ENCODE assay signal across 8 mouse cellular contexts in genomic region chr2:174299091-174299770, GRCm38 (mm10). TPM values are rescaled to one million over a fixed set of nuclear protein-coding genes. Genes with fewer than 3 reads are reported as not detected.
DNase-seq lines count a peak whose midpoint lies in the region; ATAC-seq lines count a peak whose summit lies in the region.

No protein-coding gene starts in this region.

- H3K27me3 ChIP-seq in heart, embryonic 12.5 days (replicated peaks), result peaks cover 13% of the 10 kb centered on the region
- peaks cover 45% of the 10 kb centered on the region for H3K27me3 ChIP-seq in hindbrain, embryonic 12.5 days
- H3K27me3 ChIP-seq in midbrain, embryonic 10.5 days (ENCODE audit: low read depth, poor library complexity, severe bottlenecking), result peaks cover 48% of the 10 kb centered on the region

- H3K4me1 ChIP-seq in heart, embryonic 12.5 days (replicated peaks), result peaks cover 7% of the 10 kb centered on the region
- H3K4me1 ChIP-seq in hindbrain, embryonic 12.5 days, result peaks cover 32% of the 10 kb centered on the region
- peaks cover 44% of the 10 kb centered on the region for H3K4me1 ChIP-seq in midbrain, embryonic 10.5 days

- H3K9ac ChIP-seq in heart, embryonic 12.5 days, result no peak overlapping the region; the same call in 1 of the 2 replicates
- H3K9ac ChIP-seq in hindbrain, embryonic 12.5 days, result no peak overlapping the region

- no peak for DNase-seq in heart, adult 8-10 months (ENCODE audit: low spot score)
- DNase-seq in R1 (ENCODE audit: low read depth, low spot score), result peak; percentile 31
- peak; percentile 49 for DNase-seq in midbrain, embryonic 10.5 days (ENCODE audit: low spot score)
- DNase-seq in cerebellum, postnatal 10 days, result no peak
- DNase-seq in cerebellum, adult 11-12 months, result no peak
- DNase-seq in urinary bladder, postnatal 14 days (ENCODE audit: low spot score), result no peak

- H3K4me3 ChIP-seq in heart, embryonic 12.5 days, result peak overlapping the region; percentile 42
- H3K4me3 ChIP-seq in hindbrain, embryonic 12.5 days, result peak overlapping the region; percentile 25
- peak overlapping the region; percentile 57 for H3K4me3 ChIP-seq in midbrain, embryonic 10.5 days

- H3K9me3 ChIP-seq in heart, embryonic 12.5 days (replicated peaks), result peaks cover 65% of the 10 kb centered on the region
- peaks cover 68% of the 10 kb centered on the region for H3K9me3 ChIP-seq in hindbrain, embryonic 12.5 days (replicated peaks)
- H3K9me3 ChIP-seq in midbrain, embryonic 10.5 days (replicated peaks), result peaks cover 68% of the 10 kb centered on the region

- no peak for ATAC-seq in heart, embryonic 12.5 days (ENCODE audit: insufficient number of reproducible peaks, low FRiP score)
- ATAC-seq in hindbrain, embryonic 12.5 days (ENCODE audit: low FRiP score), result no peak

- WGBS in heart, embryonic 12.5 days, result 51% methylated on average over 48 of the region's 48 CpGs
- 53% methylated on average over 47 of the region's 48 CpGs for WGBS in hindbrain, embryonic 12.5 days
- WGBS in midbrain, embryonic 10.5 days, result 47% methylated on average over 48 of the region's 48 CpGs

- no peaks in the 10 kb centered on the region for H3K36me3 ChIP-seq in heart, embryonic 12.5 days
- H3K36me3 ChIP-seq in hindbrain, embryonic 12.5 days, result peaks cover 7% of the 10 kb centered on the region; the same call in 1 of the 2 replicates
- peaks cover 50% of the 10 kb centered on the region for H3K36me3 ChIP-seq in midbrain, embryonic 10.5 days

- no peak overlapping the region for H3K27ac ChIP-seq in heart, embryonic 12.5 days (ENCODE audit: poor library complexity, severe bottlenecking)
- no peak overlapping the region for H3K27ac ChIP-seq in hindbrain, embryonic 12.5 days
- H3K27ac ChIP-seq in midbrain, embryonic 10.5 days (replicated peaks), result no peak overlapping the region

- peak overlapping the region; percentile 76 for H3K4me2 ChIP-seq in heart, embryonic 12.5 days
- H3K4me2 ChIP-seq in hindbrain, embryonic 12.5 days (replicated peaks), result peak overlapping the region; percentile 51

RNA-seq across cellular contexts. Expression of gene Gnas, which starts 15.1 kb away (rescaled TPM):
- 1,446 and 1,448 TPM in 2 replicates for polyA plus RNA-seq in heart, embryonic 12.5 days (2016; fragmentation: Nextera tagmentation; extraction: Ambion mirVana)
- total RNA-seq in heart, adult 8-10 months (2022), result 1,000 to 10,000 TPM; 1,172 to 1,307 (median 1,221) TPM
- polyA plus RNA-seq in hindbrain, embryonic 12.5 days (2016; fragmentation: Nextera tagmentation; extraction: Ambion mirVana), result 1,701 and 1,752 TPM in 2 replicates
- 1,043 and 1,067 TPM in 2 replicates for polyA plus RNA-seq in midbrain, embryonic 10.5 days (2016; fragmentation: Nextera tagmentation; extraction: Ambion mirVana)

RNA-seq across cellular contexts. Expression of gene Gm20721, which starts 47.3 kb away (rescaled TPM):
- polyA plus RNA-seq in heart, embryonic 12.5 days (2016; fragmentation: Nextera tagmentation; extraction: Ambion mirVana), result 8.9 and 9.8 TPM in 2 replicates
- total RNA-seq in heart, adult 8-10 months (2022), result 1 to 10 TPM; 1.3 to 1.7 (median 1.5) TPM
- 13.7 and 14.5 TPM in 2 replicates for polyA plus RNA-seq in hindbrain, embryonic 12.5 days (2016; fragmentation: Nextera tagmentation; extraction: Ambion mirVana)
- polyA plus RNA-seq in midbrain, embryonic 10.5 days (2016; fragmentation: Nextera tagmentation; extraction: Ambion mirVana), result 12.7 and 15.2 TPM in 2 replicates

Comparison
In these comparisons a context has a peak if more than half of its experiments do, and no peak if none do; other contexts are left out.
1. DNase-seq: peak in R1 (single experiment) and midbrain, embryonic 10.5 days (single experiment); none in heart, adult 8-10 months (single experiment), cerebellum, postnatal 10 days (0 of 2), cerebellum, adult 11-12 months (single experiment) and urinary bladder, postnatal 14 days (single experiment).
2. Peak in every context shown above with its lines, with median percentiles within 50 percentile points of each other: H3K4me3 ChIP-seq.